Mouse (Mus musculus) kidney, adult 2 months (tissue): ENCODE measurements at regions not wholly inside any gene's neighbourhood (a gene's known extent, or its start where the extent isn't known, plus 50 kb on each side); places are given as distances from the start of the nearest gene placed in this dataset.

Source experiments
- CTCF ChIP-seq: fragments of 200-500 bp; conservative IDR thresholded peaks from 2 replicates; pipeline ENCODE4 v1.5.1; 2011; ENCODE audit warnings: low read depth, mild to moderate bottlenecking, control low read depth, low read length, moderate library complexity, mixed read lengths; ENCODE audit not compliant: insufficient read depth, insufficient read length
- POLR2A ChIP-seq: fragments of 200-500 bp; IDR thresholded peaks from one replicate; pipeline ENCODE4 v1.6.1; 2011; ENCODE audit warnings: low read depth, low read length, control low read depth

GRCm38 (mm10) chr3:40339492-40340030 is 191.5 kb upstream of the Intu start:
- TF ChIP-seq POLR2A (no peak), CTCF (no peak)
